9 mouse cellular contexts compared by ENCODE assay signal in genomic region chr1:173912548-173913255, GRCm38 (mm10). TPM values are rescaled to one million over a fixed set of nuclear protein-coding genes. Genes with fewer than 3 reads are reported as not detected.
DNase-seq lines count a peak whose midpoint lies in the region; ATAC-seq and TF ChIP-seq lines count a peak whose summit lies in the region.
"Not testable (repeated sequence)": the region's sequence is repeated elsewhere in the genome, so short reads cannot be mapped to it uniquely, and the experiment has no call there.
"Had no signal": no experiment of that assay in that cellular context is flagged by ENCODE, and none has a peak within 500 bp of the region (broad histone marks: within the 10 kb centered on the region; RNA-seq: fewer than 3 reads in every experiment).

Ifi211 (minus strand) TSS chr1:173913046.

- ATAC-seq in lung, embryonic 14.5 days (ENCODE audit: insufficient read depth): not testable (repeated sequence)

- TF ChIP-seq POLR2A in myocyte (IDR thresholded peaks at IDR 0.05; ENCODE audit: insufficient read length, low read depth): not testable (repeated sequence)

- WGBS in lung, embryonic 14.5 days: 70% methylated on average over 6 of the region's 6 CpGs

- DNase-seq in NIH3T3 (ENCODE audit: low read depth): peak; percentile 96
- peak; percentile 0 for DNase-seq in brain, adult 2 months (ENCODE audit: low read depth, low spot score)
- DNase-seq in gastrocnemius, postnatal 25 days: peak; percentile 44
- peak; percentile 22 for DNase-seq in heart, postnatal 25 days (ENCODE audit: low spot score)
- DNase-seq in kidney, adult 9 months: peak; percentile 52
- DNase-seq in lung, embryonic 14.5 days: peak; percentile 4

- H3K27me3 ChIP-seq in lung, embryonic 14.5 days (ENCODE audit: insufficient read depth, low read length); myocyte (ENCODE audit: control insufficient read depth, insufficient read depth, insufficient read length): not testable (repeated sequence)

- not testable (repeated sequence) for H3K4me1 ChIP-seq in lung, embryonic 14.5 days (ENCODE audit: insufficient read depth)

- H3K36me3 ChIP-seq in lung, embryonic 14.5 days (ENCODE audit: insufficient read depth); myocyte (ENCODE audit: control insufficient read depth, insufficient read depth): not testable (repeated sequence)

- not testable (repeated sequence) for H3K9ac ChIP-seq in lung, embryonic 14.5 days

- not testable (repeated sequence) for H3K27ac ChIP-seq in lung, embryonic 14.5 days (ENCODE audit: low read depth)

- H3ac ChIP-seq in myocyte (ENCODE audit: control insufficient read depth, insufficient read length): not testable (repeated sequence)

- not testable (repeated sequence) for H3K4me2 ChIP-seq in lung, embryonic 14.5 days
- peak within 1 kb of the TSS; percentile 70 for H3K4me2 ChIP-seq in myocyte (ENCODE audit: low read depth)

- H3K9me3 ChIP-seq in lung, embryonic 14.5 days (ENCODE audit: low read depth, low read length): not testable (repeated sequence)

- H3K4me3 ChIP-seq in lung, embryonic 14.5 days (ENCODE audit: low read depth, low read length): not testable (repeated sequence)
- peak within 1 kb of the TSS; percentile 29 for H3K4me3 ChIP-seq in myocyte

- H3K79me2 ChIP-seq in myocyte (ENCODE audit: control insufficient read depth, insufficient read depth): peaks cover 21% of the 10 kb centered on the region

- intact Hi-C loops in heart, postnatal 25 days (cut with DNase I): not testable (repeated sequence)

- not testable (repeated sequence) for TF ChIP-seq CTCF in lung, embryonic 14.5 days (IDR thresholded peaks at IDR 0.05; ENCODE audit: low read depth)

TF ChIP-seq in myocyte, 11 proteins besides CTCF, POLR2A, EP300 and RAD21:
- 0 out of 2 replicates have a peak, but pooled peaks have one; percentile 26 for TF ChIP-seq CEBPB (IDR thresholded peaks at IDR 0.05; ENCODE audit: insufficient read depth, poor library complexity, severe bottlenecking)

RNA-seq across cellular contexts. Expression of gene Ifi211, which starts in this region (rescaled TPM):
- total RNA-seq in gastrocnemius, postnatal 25 days (2021): 1 to 10 TPM; 1.5 to 3.0 TPM
- total RNA-seq in heart, postnatal 25 days (2021): 1 to 10 TPM; 1.0 to 1.7 TPM
- polyA plus RNA-seq in lung, embryonic 14.5 days (2014; fragmentation: Nextera tagmentation; extraction: Ambion mirVana): 0.32 and 0.49 TPM in 2 replicates
- 1.9 TPM for polyA plus RNA-seq in myocyte (2012; fragmentation: generic; extraction: Trizol)
- total RNA-seq: layer of hippocampus, adult 2 months; left cerebral cortex, adult 2 months had no signal

Comparison
In these comparisons a context has a peak if more than half of its experiments do, and no peak if none do; other contexts are left out.
1. Peak in DNase-seq in lung, embryonic 14.5 days; RNA of the gene not detected or under 1 TPM.
2. DNase-seq: peak in every context shown above with its lines; median percentile 96 in NIH3T3; 52 in kidney, adult 9 months; 44 in gastrocnemius, postnatal 25 days; 22 in heart, postnatal 25 days; 4 in lung, embryonic 14.5 days; 0 in brain, adult 2 months.